Mouse (Mus musculus) lung, postnatal 0 days (tissue): ENCODE measurements around the gene Samt1.
"Not testable (repeated sequence)": the region's sequence is repeated elsewhere in the genome, so short reads cannot be mapped to it uniquely, and the experiment has no call there.

ENCODE experiments used
- CTCF ChIP-seq: IDR thresholded peaks from 2 replicates; pipeline ENCODE4 v1.5.1; 2016; ENCODE audit warnings: antibody characterized with exemption, mild to moderate bottlenecking
- EP300 ChIP-seq: IDR thresholded peaks from 2 replicates; pipeline ENCODE4 v1.6.1; 2016; ENCODE audit warnings: antibody characterized with exemption, mild to moderate bottlenecking, control low read depth

- not testable (repeated sequence) for TF ChIP-seq EP300, CTCF
Observed at GRCm38 (mm10) chrX:153976914-153977313, 35.5 kb downstream of the Samt1 start.
